Mouse (Mus musculus) stomach, embryonic 15.5 days (tissue): ENCODE data around the gene Manba. TPM values are rescaled to one million over a fixed set of nuclear protein-coding genes. Genes with fewer than 3 reads are reported as not detected.
"Not testable (repeated sequence)": the region's sequence is repeated elsewhere in the genome, so short reads cannot be mapped to it uniquely, and the experiment has no call there.

Experiments used
- ATAC-seq: fragments of 200-750 bp; cut with Nextera tagmentation; 2 replicates; pipeline ENCODE4 v1.8.0; 2017; ENCODE audit warnings: low read depth, moderate number of reproducible peaks, moderate TSS enrichment; ENCODE audit not compliant: insufficient read depth, low FRiP score
- H3K27ac ChIP-seq: fragments of 300-500 bp; sonication (generic); 2 replicates; pipeline ENCODE4 v1.5.1; 2015; ENCODE audit warnings: mild to moderate bottlenecking, inconsistent platforms
- H3K27me3 ChIP-seq: fragments of 300-500 bp; sonication (generic); replicated peaks from 2 replicates; pipeline ENCODE4 v1.6.1; 2015; ENCODE audit warnings: inconsistent platforms
- H3K36me3 ChIP-seq: fragments of 300-500 bp; sonication (generic); 2 replicates; pipeline ENCODE4 v1.6.1; 2015; ENCODE audit warnings: inconsistent platforms
- H3K4me1 ChIP-seq: fragments of 300-500 bp; sonication (generic); 2 replicates; pipeline ENCODE4 v1.6.1; 2015; ENCODE audit warnings: inconsistent platforms
- H3K4me2 ChIP-seq: fragments of 300-500 bp; sonication (generic); 2 replicates; pipeline ENCODE4 v1.6.1; 2015; ENCODE audit warnings: mild to moderate bottlenecking, inconsistent platforms
- H3K4me3 ChIP-seq: fragments of 300-500 bp; sonication (generic); replicated peaks from 2 replicates; pipeline ENCODE4 v1.5.1; 2015; ENCODE audit warnings: inconsistent platforms
- H3K9ac ChIP-seq: fragments of 300-500 bp; sonication (generic); 2 replicates; pipeline ENCODE4 v1.6.1; 2015; ENCODE audit warnings: inconsistent platforms
- H3K9me3 ChIP-seq: fragments of 300-500 bp; sonication (generic); 2 replicates; pipeline ENCODE4 v1.6.1; 2016; ENCODE audit warnings: inconsistent platforms
- WGBS: fragments of 180-500 bp; shearing (Covaris S2); methylation state at CpG from one replicate; pipeline ENCODE4 v1.1.7; 2015; 5-methylcytosine and 5-hydroxymethylcytosine counted together
- polyA plus RNA-seq: library from polyadenylated mRNA; unstranded; fragments of >200 nt; fragmentation: Nextera tagmentation; extraction: Ambion mirVana; gene quantifications from 2 replicates; pipeline ENCODE4 v1.2.1, GENCODE M21; 2015

The Manba gene
- polyA plus RNA-seq, 1 experiment from 2014 or later, result 13.5 TPM

DNA sequence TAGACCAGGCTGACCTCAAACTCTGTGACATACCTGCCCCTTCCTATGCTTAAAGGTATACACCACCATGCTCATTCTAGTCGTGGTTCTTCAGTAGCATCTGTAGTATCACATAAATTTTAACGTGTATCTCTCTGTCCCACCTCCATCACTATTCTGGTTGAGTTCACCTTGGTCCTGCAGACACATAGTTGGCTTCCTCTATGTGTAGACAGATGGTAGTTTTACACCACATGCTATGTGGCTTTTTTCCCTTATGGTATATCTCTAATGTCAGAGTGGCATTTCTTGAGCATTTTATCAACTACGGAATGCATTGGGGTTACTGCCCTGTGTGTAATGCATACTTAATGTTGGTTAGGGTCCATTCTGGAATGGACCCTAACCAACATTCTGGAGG is 16.3 kb upstream of the Manba start:
- no peak for ATAC-seq
- WGBS, result 55% methylated on average over 3 of the region's 3 CpGs
- Histone ChIP-seq H3K9me3 (no peaks in the 10 kb centered on the region), H3K4me3 (no peak overlapping the region), H3K36me3 (peaks cover 3% of the 10 kb centered on the region; the same call in 1 of the 2 replicates), H3K4me2 (no peak overlapping the region), H3K4me1 (no peaks in the 10 kb centered on the region), H3K27me3 (no peaks in the 10 kb centered on the region), H3K9ac (no peak overlapping the region), H3K27ac (no peak overlapping the region)

DNA sequence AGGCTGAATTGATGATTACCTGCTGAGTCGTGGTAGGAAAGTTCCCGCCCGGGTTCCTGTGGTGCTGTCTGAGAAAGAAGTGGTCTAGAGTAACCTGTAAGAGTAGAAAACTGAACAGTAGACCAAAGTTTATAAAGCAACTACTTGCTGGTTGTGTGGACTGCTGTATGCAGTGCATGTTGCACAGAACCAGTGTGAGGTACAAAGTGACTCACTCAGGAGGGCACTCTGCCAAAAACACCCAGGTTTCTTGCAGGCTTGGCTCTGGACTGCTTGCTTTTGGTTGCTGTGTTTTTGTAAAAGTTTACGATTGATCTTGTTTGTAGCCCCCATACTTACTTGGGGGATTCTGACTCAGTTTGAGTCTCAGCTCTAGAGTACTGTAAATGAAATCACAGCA is 15.4 kb upstream of the Manba start:
- H3K27ac ChIP-seq, result no peak overlapping the region; the same call in 1 of the 2 replicates
- H3K4me2 ChIP-seq, result no peak overlapping the region
- H3K9me3 ChIP-seq, result no peaks in the 10 kb centered on the region
- ATAC-seq, result peak; percentile 65; the same call in 1 of the 2 replicates
- H3K4me3 ChIP-seq, result no peak overlapping the region
- H3K36me3 ChIP-seq, result peaks cover 3% of the 10 kb centered on the region; the same call in 1 of the 2 replicates
- no peaks in the 10 kb centered on the region for H3K27me3 ChIP-seq
- H3K9ac ChIP-seq, result no peak overlapping the region
- H3K4me1 ChIP-seq, result no peaks in the 10 kb centered on the region
- WGBS, result 39% methylated on average over 4 of the region's 4 CpGs

DNA sequence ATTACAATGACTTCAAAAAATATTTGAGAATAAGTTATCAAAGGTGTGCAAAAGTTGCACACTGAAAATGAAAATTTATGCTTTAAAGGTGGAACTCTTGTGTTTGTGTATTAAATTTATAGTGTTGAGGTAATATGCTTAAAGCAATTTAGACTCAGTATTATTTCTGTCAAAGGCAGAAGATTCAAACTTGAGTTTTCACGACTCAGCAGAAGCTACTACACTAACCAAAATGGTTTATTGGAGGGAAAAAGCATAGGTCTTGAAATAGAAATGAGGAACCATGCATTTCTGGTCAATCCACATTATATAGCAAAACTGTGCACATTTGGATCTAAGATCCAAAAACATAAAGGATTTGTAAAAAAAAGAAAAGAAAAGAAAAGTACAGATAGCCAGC is 14.6 kb upstream of the Manba start:
- 78% methylated on average over 1 of the region's 1 CpGs for WGBS
- no peak overlapping the region for H3K27ac ChIP-seq
- no peak for ATAC-seq
- no peak overlapping the region for H3K9ac ChIP-seq
- H3K27me3 ChIP-seq, result no peaks in the 10 kb centered on the region
- no peaks in the 10 kb centered on the region for H3K4me1 ChIP-seq
- peaks cover 3% of the 10 kb centered on the region; the same call in 1 of the 2 replicates for H3K36me3 ChIP-seq
- no peak overlapping the region for H3K4me3 ChIP-seq
- H3K4me2 ChIP-seq, result no peak overlapping the region
- no peaks in the 10 kb centered on the region for H3K9me3 ChIP-seq

DNA sequence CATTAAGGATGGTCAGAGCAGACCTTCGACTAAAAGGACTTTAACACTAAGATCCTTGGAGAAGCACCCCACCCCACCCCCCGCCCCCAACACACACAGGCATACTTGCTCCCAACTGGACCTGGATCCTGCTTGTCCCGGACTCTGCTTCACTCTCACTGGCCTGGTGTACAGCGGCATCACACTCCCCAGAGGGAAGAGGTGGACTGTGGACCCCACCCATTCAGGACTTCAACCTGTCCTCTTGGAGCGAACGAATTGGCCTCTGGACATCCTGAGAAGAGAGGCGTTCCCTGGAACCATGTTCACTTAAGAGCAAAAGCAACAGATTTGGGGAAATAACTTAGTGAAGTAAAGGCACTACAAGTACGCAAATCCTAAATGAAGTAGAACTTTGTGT is 10.4 kb upstream of the Manba start:
- 82% methylated on average over 8 of the region's 8 CpGs for WGBS
- Histone ChIP-seq H3K4me1 (no peaks in the 10 kb centered on the region), H3K4me3 (no peak overlapping the region), H3K27ac (no peak overlapping the region), H3K4me2 (no peak overlapping the region), H3K27me3 (no peaks in the 10 kb centered on the region), H3K9me3 (no peaks in the 10 kb centered on the region), H3K9ac (no peak overlapping the region), H3K36me3 (no peaks in the 10 kb centered on the region)
- no peak for ATAC-seq

GRCm38 (mm10) chr3:135476286-135476685 is 9.1 kb upstream of the Manba start:
- H3K9ac ChIP-seq, result no peak overlapping the region
- ATAC-seq, result no peak
- no peaks in the 10 kb centered on the region for H3K27me3 ChIP-seq

DNA sequence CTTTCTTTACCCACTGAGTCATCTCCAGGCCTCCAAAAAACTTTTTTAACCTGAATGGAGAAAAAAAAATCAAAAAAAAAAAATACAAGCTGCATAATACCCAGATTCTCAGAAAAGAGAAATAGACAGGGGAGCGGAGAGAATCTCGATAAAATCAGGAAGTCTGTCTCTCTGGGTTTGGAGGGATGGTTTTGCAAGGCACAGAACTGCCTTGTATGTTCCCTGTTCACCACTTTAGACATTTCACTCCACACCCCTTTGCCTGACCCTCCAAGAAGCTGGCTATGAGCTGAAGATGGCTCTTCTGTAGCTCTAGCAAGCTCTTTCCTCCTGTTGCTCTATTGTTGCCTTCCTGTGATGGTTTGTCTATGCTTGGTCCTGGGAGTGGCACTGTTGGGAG is 8.4 kb upstream of the Manba start:
- H3K4me2 ChIP-seq, result no peak overlapping the region
- no peaks in the 10 kb centered on the region for H3K36me3 ChIP-seq
- WGBS, result 72% methylated on average over 2 of the region's 2 CpGs
- ATAC-seq, result no peak
- H3K9ac ChIP-seq, result no peak overlapping the region
- H3K4me3 ChIP-seq, result no peak overlapping the region
- H3K27me3 ChIP-seq, result no peaks in the 10 kb centered on the region
- no peaks in the 10 kb centered on the region for H3K4me1 ChIP-seq
- no peaks in the 10 kb centered on the region for H3K9me3 ChIP-seq
- no peak overlapping the region for H3K27ac ChIP-seq

More at GRCm38 (mm10) chr3:135476286-135476685, 9.1 kb upstream of the Manba start:
- Histone ChIP-seq H3K4me3 (no peak overlapping the region), H3K4me2 (no peak overlapping the region), H3K27ac (no peak overlapping the region), H3K4me1 (no peaks in the 10 kb centered on the region), H3K9me3 (no peaks in the 10 kb centered on the region), H3K36me3 (no peaks in the 10 kb centered on the region)
- 48% methylated on average over 6 of the region's 6 CpGs for WGBS

DNA sequence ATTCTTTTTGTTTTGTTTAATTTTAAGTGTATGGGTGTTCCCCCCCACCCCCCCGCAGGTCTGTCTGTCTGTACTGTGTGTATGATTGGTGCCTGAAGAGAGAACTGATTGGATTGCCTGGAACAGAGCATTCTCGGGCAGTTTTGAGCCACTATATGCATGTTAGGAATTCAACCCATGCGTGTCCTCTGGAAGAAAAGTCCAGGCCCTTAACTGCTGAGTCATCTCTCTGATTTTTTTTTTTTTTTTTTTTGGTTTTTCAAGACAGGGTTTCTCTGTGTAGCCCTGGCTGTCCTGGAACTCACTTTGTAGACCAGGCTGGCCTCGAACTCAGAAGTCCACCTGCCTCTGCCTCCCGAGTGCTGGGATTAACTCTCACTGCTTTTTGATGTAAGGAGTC is 6.3 kb upstream of the Manba start:
- H3K4me3 ChIP-seq, H3K4me1 ChIP-seq, H3K9ac ChIP-seq, H3K9me3 ChIP-seq, H3K27me3 ChIP-seq, ATAC-seq, H3K36me3 ChIP-seq, H3K27ac ChIP-seq, H3K4me2 ChIP-seq: not testable (repeated sequence)
- WGBS, result 86% methylated on average over 5 of the region's 5 CpGs

DNA sequence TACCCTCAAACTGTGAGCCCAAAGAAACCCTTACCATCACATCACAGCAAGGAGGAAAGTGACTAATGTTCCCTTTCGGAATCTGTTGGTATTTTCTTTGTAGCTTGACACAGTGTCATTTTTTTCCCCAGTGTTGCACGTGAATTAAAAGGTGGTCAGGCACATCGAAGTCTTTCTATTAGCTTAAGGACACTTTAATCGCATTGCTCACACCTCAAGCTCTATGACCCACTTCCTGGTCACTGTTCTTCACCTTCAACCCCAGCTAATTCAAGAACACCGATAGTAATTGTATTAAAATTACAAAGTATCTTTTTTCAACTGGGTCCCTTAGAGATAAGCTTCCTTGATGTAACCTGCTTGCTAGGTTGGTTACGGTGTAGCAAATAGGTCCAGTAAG is 4.6 kb upstream of the Manba start:
- ATAC-seq, result no peak
- WGBS, result 85% methylated on average over 6 of the region's 6 CpGs

DNA sequence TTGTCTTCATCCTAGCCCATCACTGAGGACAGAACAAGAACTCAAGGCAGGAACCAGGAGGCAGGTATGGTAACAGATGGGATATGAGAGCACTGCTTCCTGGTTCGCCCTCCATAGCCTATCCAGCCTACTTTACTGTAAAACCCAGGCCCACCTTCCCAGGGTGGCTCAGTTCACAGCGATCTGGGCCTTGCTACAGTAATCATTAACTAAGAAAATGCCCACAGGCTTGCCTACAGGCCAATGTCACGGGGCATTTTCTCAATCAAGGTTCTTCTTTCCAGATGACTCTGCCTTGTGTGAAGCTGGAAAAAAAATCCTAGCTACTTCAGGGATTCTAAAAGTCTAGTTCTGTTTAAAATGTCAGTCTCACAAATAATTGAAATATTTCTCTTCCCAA is 3.8 kb upstream of the Manba start:
- H3K4me1 ChIP-seq, result no peaks in the 10 kb centered on the region
- 78% methylated on average over 3 of the region's 3 CpGs for WGBS
- no peak overlapping the region for H3K27ac ChIP-seq
- ATAC-seq, result no peak
- H3K9me3 ChIP-seq, result no peaks in the 10 kb centered on the region
- no peak overlapping the region for H3K4me2 ChIP-seq
- no peak overlapping the region for H3K9ac ChIP-seq
- H3K4me3 ChIP-seq, result no peak overlapping the region
- no peaks in the 10 kb centered on the region for H3K36me3 ChIP-seq
- H3K27me3 ChIP-seq, result no peaks in the 10 kb centered on the region

More for the DNA sequence above, 4.6 kb upstream of the Manba start:
- no peaks in the 10 kb centered on the region for H3K4me1 ChIP-seq
- no peak overlapping the region for H3K4me2 ChIP-seq
- H3K27me3 ChIP-seq, result no peaks in the 10 kb centered on the region
- no peaks in the 10 kb centered on the region for H3K9me3 ChIP-seq
- no peak overlapping the region for H3K9ac ChIP-seq
- no peak overlapping the region for H3K27ac ChIP-seq
- H3K36me3 ChIP-seq, result no peaks in the 10 kb centered on the region
- H3K4me3 ChIP-seq, result no peak overlapping the region

DNA sequence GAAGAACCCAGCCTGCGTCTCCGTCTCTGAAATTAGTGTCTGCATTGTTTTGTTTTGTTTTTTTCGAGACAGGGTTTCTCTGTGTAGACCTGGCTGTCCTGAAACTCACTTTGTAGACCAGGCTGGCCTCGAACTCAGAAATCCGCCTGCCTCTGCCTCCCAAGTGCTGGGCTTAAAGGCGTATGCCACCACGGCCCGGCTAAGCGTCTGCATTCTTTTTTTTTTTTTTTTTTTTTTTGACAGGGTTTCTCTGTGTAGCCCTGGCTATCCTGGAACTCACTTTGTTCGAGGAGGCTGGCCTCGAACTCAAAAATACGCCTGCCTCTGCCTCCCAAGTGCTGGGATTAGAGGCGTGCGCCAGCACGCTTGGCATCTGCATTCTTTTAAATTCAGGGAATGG is 761 bp upstream of the Manba start:
- Histone ChIP-seq H3K4me3 (peak overlapping the region; percentile 66; the same call in 1 of the 2 replicates), H3K4me2 (peak overlapping the region; percentile 97)
- ATAC-seq, H3K9ac ChIP-seq, H3K4me1 ChIP-seq, H3K36me3 ChIP-seq, H3K27ac ChIP-seq, H3K27me3 ChIP-seq, H3K9me3 ChIP-seq: not testable (repeated sequence)
- WGBS, result 87% methylated on average over 15 of the region's 15 CpGs

GRCm38 (mm10) chr3:135485900-135486241 is 460 bp downstream of the Manba start:
- H3K9ac ChIP-seq, result peak overlapping the region; percentile 48
- H3K36me3 ChIP-seq, result no peaks in the 10 kb centered on the region
- ATAC-seq, result no peak
- H3K27me3 ChIP-seq, result no peaks in the 10 kb centered on the region
- H3K4me3 ChIP-seq, result peak overlapping the region; percentile 66
- peak overlapping the region; percentile 97 for H3K4me2 ChIP-seq
- no peaks in the 10 kb centered on the region for H3K4me1 ChIP-seq
- H3K9me3 ChIP-seq, result no peaks in the 10 kb centered on the region
- no peak overlapping the region for H3K27ac ChIP-seq
- WGBS, result 6% methylated on average over 9 of the region's 9 CpGs

DNA sequence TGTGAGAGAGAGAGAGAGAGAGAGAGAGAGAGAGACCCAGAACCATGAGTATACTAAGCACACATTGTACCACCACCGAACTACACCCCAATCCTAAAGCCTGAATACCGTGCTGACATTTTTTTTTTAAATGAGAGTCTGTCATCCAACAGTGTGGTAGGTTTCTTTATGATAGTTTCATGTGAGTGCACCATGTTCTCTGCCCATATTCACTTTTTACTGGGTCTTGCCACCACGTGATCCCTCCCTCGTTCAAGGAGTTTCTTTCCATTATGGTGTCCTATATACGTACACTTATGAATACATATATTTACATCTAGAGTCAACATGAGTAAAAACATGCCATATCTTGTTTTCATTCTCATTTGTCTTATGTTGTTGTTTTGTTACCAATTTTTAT is 940 bp downstream of the Manba start:
- Histone ChIP-seq H3K27ac (no peak overlapping the region), H3K9ac (no peak overlapping the region), H3K36me3 (no peaks in the 10 kb centered on the region), H3K4me2 (peak overlapping the region; percentile 97), H3K4me3 (peak overlapping the region; percentile 66), H3K4me1 (no peaks in the 10 kb centered on the region), H3K27me3 (no peaks in the 10 kb centered on the region), H3K9me3 (no peaks in the 10 kb centered on the region)
- no peak for ATAC-seq
- WGBS, result 68% methylated on average over 5 of the region's 5 CpGs

DNA sequence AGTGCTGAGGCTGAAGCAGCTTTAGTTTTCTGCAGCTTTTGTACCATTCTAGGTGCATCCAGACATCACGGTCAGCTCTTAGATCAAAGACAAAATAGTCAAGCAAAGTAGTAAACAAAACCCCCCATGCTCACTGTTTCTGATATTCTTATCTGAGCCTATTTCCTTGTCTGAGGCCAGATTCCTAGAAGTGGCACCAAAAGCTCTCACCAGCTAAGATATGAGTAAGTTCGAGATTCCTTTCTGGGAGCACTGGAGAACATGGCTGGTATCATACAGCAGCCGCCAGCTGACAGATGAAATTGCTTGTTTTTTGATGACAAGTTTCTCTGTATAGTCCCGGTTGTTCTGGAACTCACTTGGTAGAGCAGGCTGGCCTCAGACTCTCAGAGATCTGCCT is 2.4 kb downstream of the Manba start:
- Histone ChIP-seq H3K36me3 (no peaks in the 10 kb centered on the region), H3K4me3 (no peak overlapping the region), H3K4me1 (no peaks in the 10 kb centered on the region), H3K27ac (no peak overlapping the region), H3K4me2 (no peak overlapping the region), H3K9ac (no peak overlapping the region), H3K27me3 (no peaks in the 10 kb centered on the region), H3K9me3 (no peaks in the 10 kb centered on the region)
- ATAC-seq, result no peak
- WGBS, result 85% methylated on average over 4 of the region's 4 CpGs
